Mouse (Mus musculus) heart, embryonic 10.5 days (tissue): ENCODE measurements at regions not wholly inside any gene's neighbourhood (a gene's known extent, or its start where the extent isn't known, plus 50 kb on each side); places are given as distances from the start of the nearest gene placed in this dataset.
"Not testable (repeated sequence)": the region's sequence is repeated elsewhere in the genome, so short reads cannot be mapped to it uniquely, and the experiment has no call there.

ENCODE experiments used
- DNase-seq: peaks from one replicate; pipeline ENCODE4 v3.0.0-alpha.2; 2017; ENCODE audit warnings: low spot score
- H3K27ac ChIP-seq: fragments of 300-500 bp; sonication (generic); 2 replicates; pipeline ENCODE4 v1.5.1; 2016; ENCODE audit warnings: mild to moderate bottlenecking
- H3K27me3 ChIP-seq: fragments of 300-500 bp; sonication (generic); 2 replicates; pipeline ENCODE4 v1.6.1; 2016; ENCODE audit warnings: mild to moderate bottlenecking; ENCODE audit not compliant: poor library complexity, insufficient read depth, severe bottlenecking
- H3K36me3 ChIP-seq: fragments of 300-500 bp; sonication (generic); 2 replicates; pipeline ENCODE4 v1.6.1; 2016; ENCODE audit warnings: mild to moderate bottlenecking, moderate library complexity
- H3K4me1 ChIP-seq: fragments of 300-500 bp; sonication (generic); 2 replicates; pipeline ENCODE4 v1.6.1; 2016; ENCODE audit warnings: mild to moderate bottlenecking
- H3K4me3 ChIP-seq: fragments of 300-500 bp; sonication (generic); 2 replicates; pipeline ENCODE4 v1.5.1; 2016; ENCODE audit warnings: mild to moderate bottlenecking, moderate library complexity
- H3K9me3 ChIP-seq: fragments of 300-500 bp; sonication (generic); 2 replicates; pipeline ENCODE4 v1.6.1; 2016; ENCODE audit warnings: mild to moderate bottlenecking, moderate library complexity
- WGBS: fragments of 180-500 bp; shearing (Covaris S2); methylation state at CpG from one replicate; pipeline ENCODE4 v1.1.7; 2016; 5-methylcytosine and 5-hydroxymethylcytosine counted together

DNA sequence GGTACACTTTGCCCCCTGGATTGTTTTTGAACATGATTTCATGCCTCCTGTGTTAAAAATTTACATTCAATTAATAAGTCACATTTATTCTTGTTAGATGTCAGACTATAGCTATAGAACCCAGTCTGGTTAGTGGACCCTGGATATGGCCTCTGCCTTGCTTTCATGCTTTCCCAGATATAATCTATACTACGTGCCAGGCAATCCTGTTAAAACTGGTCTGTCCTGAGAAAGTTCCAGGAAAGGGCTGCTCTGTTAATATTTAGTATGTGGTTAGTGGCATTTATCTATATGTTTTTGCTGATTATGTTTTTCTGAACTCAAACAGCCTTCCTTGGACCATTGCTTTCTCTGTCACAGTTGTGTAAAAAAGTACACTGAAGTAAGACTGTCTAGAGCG is 95.8 kb upstream of the Fhl2 start:
- Histone ChIP-seq H3K27me3 (peaks cover under 1% of the 10 kb centered on the region; the same call in 1 of the 2 replicates), H3K4me3 (no peak overlapping the region), H3K9me3 (no peaks in the 10 kb centered on the region), H3K27ac (no peak overlapping the region), H3K4me1 (0 out of 2 replicates have a peak, but pooled peaks cover under 1% of the 10 kb centered on the region), H3K36me3 (no peaks in the 10 kb centered on the region)
- WGBS: 87% methylated on average over 2 of the region's 2 CpGs
- DNase-seq: no peak

DNA sequence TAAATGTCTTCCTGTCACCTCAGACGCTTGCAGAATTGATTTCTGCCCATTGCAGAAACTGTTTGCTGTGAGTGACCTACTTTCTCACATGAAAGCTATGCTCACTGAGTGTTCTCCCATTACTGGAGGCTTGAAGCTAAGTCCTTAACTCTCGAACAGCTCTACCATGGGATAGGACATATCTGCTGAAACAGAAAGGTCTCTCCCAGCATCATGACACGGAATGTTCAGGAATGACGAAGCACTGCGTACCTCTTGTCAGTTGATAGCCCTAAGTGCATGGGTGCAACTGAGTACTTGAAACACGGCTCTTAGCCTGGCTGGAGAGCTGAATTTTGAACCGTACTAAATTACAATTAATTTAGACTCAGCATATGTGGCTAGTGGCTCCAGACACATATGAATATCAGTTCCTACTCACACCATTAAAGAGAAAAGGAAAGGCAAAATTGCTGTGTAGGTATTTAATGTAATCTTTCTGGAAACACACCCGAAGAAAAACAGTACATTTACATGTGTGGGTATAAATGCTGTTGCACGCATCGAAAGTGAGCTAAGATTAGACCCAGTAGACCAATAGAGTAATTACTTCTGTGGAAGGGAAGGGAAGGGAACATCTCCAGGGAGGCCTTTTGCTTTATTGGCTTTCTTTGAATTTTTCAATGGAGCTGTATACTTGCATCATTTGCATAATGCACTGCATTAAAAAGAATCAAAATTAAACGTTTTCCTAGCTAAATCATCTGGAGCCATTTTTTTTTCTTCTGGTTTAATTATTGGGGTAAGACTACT is 97.6 kb upstream of the Fhl2 start:
- no peaks in the 10 kb centered on the region for H3K36me3 ChIP-seq
- no peaks in the 10 kb centered on the region for H3K9me3 ChIP-seq
- DNase-seq: peak; percentile 31
- H3K4me1 ChIP-seq: 0 out of 2 replicates have a peak, but pooled peaks cover 2% of the 10 kb centered on the region
- H3K27me3 ChIP-seq: peaks cover 6% of the 10 kb centered on the region; the same call in 1 of the 2 replicates
- 78% methylated on average over 11 of the region's 11 CpGs for WGBS
- H3K4me3 ChIP-seq: no peak overlapping the region
- H3K27ac ChIP-seq: no peak overlapping the region

DNA sequence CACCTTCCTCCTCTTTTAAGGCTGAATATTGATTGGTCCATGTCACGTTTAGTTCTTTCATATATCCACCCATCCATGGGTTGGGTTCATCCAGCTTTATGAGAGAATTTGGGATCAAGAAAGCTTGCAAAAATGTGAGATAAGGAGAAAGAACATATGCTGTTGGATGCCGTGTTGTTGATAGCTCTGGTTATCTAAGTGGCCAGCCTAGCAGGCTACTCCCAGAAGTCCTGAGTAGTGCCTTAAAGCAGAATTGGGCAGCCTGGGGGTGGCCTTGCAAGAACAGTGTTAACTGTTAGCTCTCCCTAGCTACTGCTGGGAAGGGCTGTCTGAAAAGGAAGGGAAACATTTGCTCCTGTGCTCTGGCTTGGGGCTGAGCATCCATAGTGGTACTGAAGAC is 100.8 kb upstream of the Fhl2 start:
- DNase-seq: no peak
- H3K27me3 ChIP-seq: peaks cover 6% of the 10 kb centered on the region; the same call in 1 of the 2 replicates
- no peak overlapping the region for H3K27ac ChIP-seq
- H3K36me3 ChIP-seq: no peaks in the 10 kb centered on the region
- 51% methylated on average over 2 of the region's 2 CpGs for WGBS
- H3K4me3 ChIP-seq: no peak overlapping the region
- no peaks in the 10 kb centered on the region for H3K9me3 ChIP-seq
- 0 out of 2 replicates have a peak, but pooled peaks cover 9% of the 10 kb centered on the region for H3K4me1 ChIP-seq

DNA sequence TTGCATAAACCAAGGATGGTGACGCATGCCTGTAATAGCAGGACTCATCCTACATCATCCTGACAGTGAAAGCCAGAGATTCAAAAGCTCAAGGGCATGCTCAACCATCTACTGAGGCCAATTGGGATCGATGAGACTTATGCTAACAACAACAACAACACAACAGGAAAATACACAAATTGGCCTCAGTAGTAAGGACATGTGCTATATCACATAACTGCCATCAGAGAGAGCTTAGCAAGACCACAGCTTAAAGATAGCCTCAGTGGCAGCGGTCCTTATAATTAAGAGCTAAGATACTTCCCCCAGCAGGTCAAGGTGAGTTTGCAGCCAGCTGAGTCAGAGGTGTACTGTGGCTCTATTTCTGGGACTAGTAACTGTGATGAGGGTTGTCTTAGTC is 102.0 kb upstream of the Fhl2 start:
- WGBS: 81% methylated on average over 3 of the region's 3 CpGs
- DNase-seq: no peak

DNA sequence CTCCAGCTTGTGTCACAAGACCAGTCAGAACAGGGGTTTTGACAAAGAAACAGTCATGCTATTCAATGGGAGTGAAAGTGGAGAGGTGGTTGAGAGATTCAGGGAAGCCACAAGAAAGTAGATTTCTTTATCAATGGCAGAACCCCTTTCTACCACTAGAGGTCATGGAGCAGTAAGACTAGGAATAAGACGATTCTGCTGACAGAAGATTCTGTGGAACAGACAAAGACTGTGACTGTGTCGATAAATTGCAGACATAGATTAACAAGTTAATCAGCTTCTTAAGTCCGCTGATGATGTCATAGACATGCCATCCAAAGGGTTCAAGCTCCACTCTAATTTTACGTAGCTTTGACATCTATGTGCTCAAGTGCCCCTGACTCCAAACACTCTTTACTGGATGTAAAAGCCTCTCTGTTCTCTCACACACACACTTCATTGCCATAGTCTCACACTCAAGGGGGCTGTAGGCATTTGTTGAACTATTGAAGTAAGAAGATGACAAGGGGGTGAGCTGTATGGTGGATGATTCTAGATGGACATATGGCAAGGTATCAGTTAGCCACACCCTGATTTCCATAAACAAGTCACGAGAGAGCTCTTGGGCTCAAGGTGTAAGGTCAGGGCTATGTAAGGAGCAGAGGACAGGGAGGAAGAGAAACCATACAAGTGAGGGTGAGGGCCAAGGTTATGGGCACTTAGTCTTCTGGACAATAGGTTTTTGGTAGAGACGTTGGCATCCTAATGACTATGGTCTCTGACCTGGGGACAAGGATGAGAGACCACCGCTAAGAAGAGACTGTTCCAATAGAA is 102.9 kb upstream of the Fhl2 start:
- H3K27me3 ChIP-seq: peaks cover 6% of the 10 kb centered on the region; the same call in 1 of the 2 replicates
- no peak overlapping the region for H3K4me3 ChIP-seq
- no peaks in the 10 kb centered on the region for H3K9me3 ChIP-seq
- no peak overlapping the region for H3K27ac ChIP-seq
- no peaks in the 10 kb centered on the region for H3K36me3 ChIP-seq
- WGBS: 50% methylated on average over 7 of the region's 7 CpGs
- no peak for DNase-seq
- H3K4me1 ChIP-seq: 0 out of 2 replicates have a peak, but pooled peaks cover 11% of the 10 kb centered on the region

More for the DNA sequence above, 102.0 kb upstream of the Fhl2 start:
- Histone ChIP-seq H3K4me1 (0 out of 2 replicates have a peak, but pooled peaks cover 11% of the 10 kb centered on the region), H3K4me3 (no peak overlapping the region), H3K27me3 (peaks cover 6% of the 10 kb centered on the region; the same call in 1 of the 2 replicates), H3K36me3 (no peaks in the 10 kb centered on the region), H3K27ac (no peak overlapping the region), H3K9me3 (no peaks in the 10 kb centered on the region)

DNA sequence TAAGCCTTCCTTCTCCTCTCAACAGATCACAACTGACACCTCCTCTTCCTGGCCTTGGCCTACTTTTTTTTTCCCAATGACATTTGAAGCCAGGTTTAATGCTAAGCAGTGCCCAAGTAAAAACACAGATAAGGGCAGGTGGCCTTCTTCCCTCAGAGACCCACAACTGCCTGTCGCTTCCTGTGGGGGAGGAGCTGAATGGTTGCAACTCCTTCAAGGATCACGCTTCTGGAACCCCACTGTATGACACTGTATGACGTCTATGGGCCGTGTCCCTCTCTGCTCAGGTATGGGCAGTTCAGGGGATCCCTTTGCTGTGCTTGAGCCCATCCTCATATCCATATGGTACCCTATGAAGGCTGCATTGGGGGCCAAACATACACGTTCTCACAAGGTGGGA is 103.9 kb upstream of the Fhl2 start:
- no peak overlapping the region for H3K27ac ChIP-seq
- 0 out of 2 replicates have a peak, but pooled peaks cover 11% of the 10 kb centered on the region for H3K4me1 ChIP-seq
- no peak overlapping the region for H3K4me3 ChIP-seq
- peaks cover 6% of the 10 kb centered on the region; the same call in 1 of the 2 replicates for H3K27me3 ChIP-seq
- H3K36me3 ChIP-seq: no peaks in the 10 kb centered on the region
- H3K9me3 ChIP-seq: no peaks in the 10 kb centered on the region
- 67% methylated on average over 5 of the region's 5 CpGs for WGBS
- no peak for DNase-seq

DNA sequence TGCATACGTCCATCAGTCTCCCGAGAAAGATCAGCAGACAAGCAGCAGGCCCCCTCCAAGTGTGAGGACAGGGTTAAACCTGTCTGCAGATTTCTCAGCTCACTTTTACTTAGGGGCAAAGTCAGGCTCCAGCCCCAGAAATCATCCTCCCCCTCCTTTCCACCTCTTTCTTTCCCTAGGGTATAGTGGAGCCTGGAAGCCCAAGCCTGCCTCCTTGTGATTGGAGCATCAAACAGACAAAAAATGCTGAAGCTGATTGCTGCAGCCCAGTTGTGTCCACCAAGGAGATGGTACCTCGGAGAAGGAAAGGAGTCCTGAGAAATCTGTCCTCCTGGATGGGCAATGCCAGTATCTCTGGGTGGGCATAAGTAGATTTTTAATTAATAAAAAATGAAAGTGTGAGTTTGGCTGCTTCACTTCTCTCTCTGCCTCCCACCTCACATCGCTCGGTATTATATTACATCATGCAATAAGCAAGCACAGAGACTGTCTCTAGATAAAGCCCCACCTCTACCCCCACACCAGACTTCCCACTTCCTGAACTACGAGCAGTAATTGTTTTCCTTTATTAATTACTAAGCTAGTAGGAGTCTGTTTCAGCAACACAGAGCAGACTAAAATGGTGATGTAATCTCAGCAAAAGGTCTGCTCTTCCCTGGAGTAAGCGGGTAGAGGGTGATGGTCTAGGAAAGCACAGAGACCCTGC is 105.2 kb upstream of the Fhl2 start:
- H3K36me3 ChIP-seq: no peaks in the 10 kb centered on the region
- 67% methylated on average over 7 of the region's 7 CpGs for WGBS
- DNase-seq: no peak

DNA sequence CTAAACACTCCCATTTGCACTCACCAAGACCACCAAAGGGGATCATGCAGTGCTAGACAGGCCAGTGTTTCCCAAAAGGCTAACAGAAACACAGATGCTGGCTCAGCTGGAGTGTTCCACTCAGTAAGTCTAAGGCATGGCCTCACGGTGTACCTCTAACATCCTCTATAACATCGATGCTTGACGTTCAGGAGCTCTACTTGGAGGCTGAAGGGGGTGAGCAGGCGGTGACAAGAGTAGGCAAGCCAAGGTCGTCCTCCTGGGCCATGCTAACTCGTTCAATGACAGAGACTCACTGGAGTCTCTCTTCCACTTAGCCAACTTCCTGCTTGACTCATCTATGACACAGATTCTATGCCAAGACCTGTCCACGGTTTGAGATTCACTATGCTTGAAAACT is 105.9 kb upstream of the Fhl2 start:
- Histone ChIP-seq H3K4me3 (no peak overlapping the region), H3K27me3 (peaks cover 5% of the 10 kb centered on the region; the same call in 1 of the 2 replicates), H3K36me3 (no peaks in the 10 kb centered on the region), H3K9me3 (no peaks in the 10 kb centered on the region), H3K27ac (no peak overlapping the region), H3K4me1 (peaks cover 10% of the 10 kb centered on the region; the same call in 1 of the 2 replicates)
- DNase-seq: no peak
- 73% methylated on average over 7 of the region's 7 CpGs for WGBS

More for the DNA sequence above, 105.2 kb upstream of the Fhl2 start:
- peaks cover 6% of the 10 kb centered on the region; the same call in 1 of the 2 replicates for H3K27me3 ChIP-seq
- no peak overlapping the region for H3K4me3 ChIP-seq
- no peak overlapping the region for H3K27ac ChIP-seq
- H3K9me3 ChIP-seq: no peaks in the 10 kb centered on the region
- peaks cover 11% of the 10 kb centered on the region; the same call in 1 of the 2 replicates for H3K4me1 ChIP-seq

DNA sequence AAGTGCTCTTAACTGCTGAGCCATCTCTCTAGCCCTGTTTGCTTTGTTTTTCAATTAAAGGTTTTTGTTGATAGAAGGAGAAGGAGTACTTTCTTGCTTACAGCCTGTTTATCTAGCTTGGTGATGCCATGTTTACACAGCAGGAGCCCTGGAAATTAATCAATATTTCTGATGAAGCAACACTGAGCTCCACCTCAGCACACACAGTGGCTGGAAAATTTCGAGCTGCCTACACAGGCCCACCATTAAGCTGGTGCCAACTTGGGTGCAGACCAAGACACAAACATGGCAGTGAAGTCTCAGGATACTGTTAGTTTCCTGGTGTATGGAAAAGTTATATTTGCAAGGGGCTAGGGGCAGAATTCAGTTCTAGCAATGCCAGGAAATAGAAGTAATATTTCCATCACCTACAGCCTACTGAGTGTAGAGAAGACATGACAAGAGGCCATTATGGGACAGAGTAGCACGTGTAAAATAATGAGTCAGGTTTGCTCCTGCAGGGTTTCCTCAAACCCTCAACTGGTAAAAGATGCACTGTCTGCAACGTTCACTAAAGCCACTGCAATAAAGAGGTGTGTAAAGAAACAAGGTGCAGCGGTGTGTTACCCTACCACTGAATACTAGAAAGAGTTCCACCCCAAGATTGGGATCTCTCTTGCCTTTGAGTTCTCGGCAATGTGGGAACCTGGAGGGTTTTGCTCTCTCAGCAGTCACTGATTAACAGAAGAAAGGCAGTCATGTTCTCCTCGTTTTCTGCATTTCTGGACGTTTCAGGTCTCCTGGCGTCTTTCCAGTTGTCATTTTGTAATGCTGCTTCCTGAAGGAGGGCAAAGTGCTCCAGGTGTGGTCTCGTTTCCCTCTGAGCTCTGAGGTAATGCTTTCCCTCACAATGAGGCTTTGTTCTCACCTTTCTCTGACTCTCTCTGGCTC is 108.8 kb upstream of the Fhl2 start:
- DNase-seq: no peak
- no peaks in the 10 kb centered on the region for H3K27me3 ChIP-seq
- H3K9me3 ChIP-seq: no peaks in the 10 kb centered on the region
- WGBS: 62% methylated on average over 9 of the region's 9 CpGs
- peaks cover 10% of the 10 kb centered on the region; the same call in 1 of the 2 replicates for H3K4me1 ChIP-seq
- H3K36me3 ChIP-seq: no peaks in the 10 kb centered on the region
- no peak overlapping the region for H3K27ac ChIP-seq
- no peak overlapping the region for H3K4me3 ChIP-seq

DNA sequence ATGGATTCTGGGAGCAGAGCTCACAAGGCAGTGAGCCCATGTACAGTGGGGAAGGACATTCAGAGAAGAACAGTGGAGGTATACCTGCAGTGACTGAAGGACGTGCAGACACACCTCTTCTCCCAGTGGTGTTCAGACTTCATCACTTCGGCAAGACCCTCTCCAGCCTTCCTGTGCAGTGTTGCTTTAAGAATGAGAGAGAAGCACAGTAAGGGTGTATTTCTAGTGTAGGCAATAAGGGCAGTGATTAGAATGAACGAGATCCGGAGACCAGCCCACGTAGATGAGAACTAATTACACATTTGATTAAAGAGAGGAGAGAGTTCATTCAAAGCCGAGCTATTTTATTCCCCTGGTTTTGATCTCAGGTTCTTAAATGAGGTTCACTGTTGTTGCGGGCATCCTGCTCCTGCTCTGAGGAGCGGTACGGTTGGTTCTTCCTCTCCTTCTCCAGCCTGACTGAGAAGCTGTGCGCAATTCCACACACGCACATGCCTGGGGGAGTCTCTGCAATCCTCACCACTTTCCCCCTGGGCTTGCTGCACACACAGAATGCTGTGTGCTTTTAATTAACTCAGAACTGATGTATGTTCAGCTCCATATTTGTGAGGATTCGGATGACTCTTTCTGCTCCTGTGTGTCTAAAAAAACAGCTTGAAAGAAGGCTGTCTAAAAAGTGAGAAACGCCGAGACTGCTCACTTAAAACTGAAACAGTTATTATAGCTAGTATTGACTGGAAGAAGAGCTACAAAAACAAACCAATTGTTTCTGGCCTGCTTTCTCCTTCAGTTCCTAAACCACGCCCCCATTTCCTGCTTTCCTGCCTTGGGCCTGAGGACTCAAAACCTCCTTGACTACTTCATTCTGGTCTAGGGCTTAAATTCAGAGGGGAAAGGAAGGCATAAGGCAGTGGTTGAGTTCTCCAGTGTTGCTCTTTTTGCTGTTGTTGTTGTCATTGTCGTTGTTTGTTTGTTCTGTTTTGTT is 114.2 kb upstream of the Fhl2 start:
- H3K27ac ChIP-seq: peak overlapping the region; percentile 37; the same call in 1 of the 2 replicates
- no peak overlapping the region for H3K4me3 ChIP-seq
- no peaks in the 10 kb centered on the region for H3K36me3 ChIP-seq
- no peaks in the 10 kb centered on the region for H3K9me3 ChIP-seq
- no peak for DNase-seq
- WGBS: 69% methylated on average over 16 of the region's 16 CpGs
- H3K4me1 ChIP-seq: peaks cover 4% of the 10 kb centered on the region; the same call in 1 of the 2 replicates
- H3K27me3 ChIP-seq: no peaks in the 10 kb centered on the region

DNA sequence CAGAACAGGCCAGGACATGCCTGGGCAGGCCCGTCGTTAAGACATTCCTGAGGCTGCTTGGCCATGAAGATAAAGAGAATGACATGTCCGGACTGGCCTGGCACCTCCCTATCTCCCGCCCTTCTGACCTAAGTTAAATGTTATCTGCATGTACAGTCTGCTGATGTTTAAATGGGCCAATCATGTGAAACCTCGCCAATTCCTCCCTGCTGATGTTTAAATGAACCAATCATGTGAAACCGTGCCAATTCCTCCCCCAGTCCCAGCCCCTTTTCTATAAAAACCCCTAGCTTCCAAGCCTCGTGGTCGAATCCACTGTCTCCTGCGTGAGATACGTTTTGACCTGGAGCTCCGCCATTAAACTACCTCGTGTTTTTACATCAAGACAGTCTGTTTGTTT is 119.5 kb upstream of the Fhl2 start:
- not testable (repeated sequence) for H3K4me1 ChIP-seq, DNase-seq, H3K9me3 ChIP-seq, H3K27me3 ChIP-seq, H3K27ac ChIP-seq, H3K36me3 ChIP-seq, H3K4me3 ChIP-seq
- WGBS: 61% methylated on average over 12 of the region's 12 CpGs
